Mouse (Mus musculus) lung, postnatal 25 days (tissue): Measurements from ENCODE around the gene Tns4.

Experiments
- DNase-seq: peaks from one replicate; pipeline ENCODE4 v3.0.0; 2022; ENCODE audit warnings: low spot score

Tns4 gene

GRCm38 (mm10) chr11:99089077-99089601 lies at the start of gene Tns4:
Tns4 (minus strand) TSS chr11:99089306.
- no peak for DNase-seq

GRCm38 (mm10) chr11:99137385-99137784 lies 48.3 kb upstream of the Tns4 start:
- DNase-seq, result no peak

GRCm38 (mm10) chr11:99136961-99137360 lies 47.9 kb upstream of the Tns4 start:
- DNase-seq, result no peak

GRCm38 (mm10) chr11:99136361-99136760 lies 47.3 kb upstream of the Tns4 start:
- peak; percentile 54 for DNase-seq

- DNase-seq, result no peak
Observed at GRCm38 (mm10) chr11:99135047-99135440, 45.9 kb upstream of the Tns4 start.

GRCm38 (mm10) chr11:99134266-99135046 lies 45.4 kb upstream of the Tns4 start:
- no peak for DNase-seq

- no peak for DNase-seq
Observed at GRCm38 (mm10) chr11:99133285-99133897, 44.3 kb upstream of the Tns4 start.

- DNase-seq, result no peak
Observed at GRCm38 (mm10) chr11:99132091-99132730, 43.1 kb upstream of the Tns4 start.

GRCm38 (mm10) chr11:99131463-99131840 lies 42.3 kb upstream of the Tns4 start:
- no peak for DNase-seq

GRCm38 (mm10) chr11:99130736-99131462 lies 41.8 kb upstream of the Tns4 start:
- no peak for DNase-seq

GRCm38 (mm10) chr11:99129287-99129686 lies 40.2 kb upstream of the Tns4 start:
- DNase-seq, result no peak

GRCm38 (mm10) chr11:99127785-99128682 lies 38.9 kb upstream of the Tns4 start:
- peak; percentile 80 for DNase-seq

GRCm38 (mm10) chr11:99126482-99127253 lies 37.6 kb upstream of the Tns4 start:
- peak; percentile 76 for DNase-seq

- DNase-seq, result no peak
Observed at GRCm38 (mm10) chr11:99124635-99125029, 35.5 kb upstream of the Tns4 start.

- DNase-seq, result peak; percentile 75
Observed at GRCm38 (mm10) chr11:99123977-99124634, 35.0 kb upstream of the Tns4 start.

- DNase-seq, result no peak
Observed at GRCm38 (mm10) chr11:99122703-99123102, 33.6 kb upstream of the Tns4 start.

GRCm38 (mm10) chr11:99121218-99121631 lies 32.1 kb upstream of the Tns4 start:
- DNase-seq, result no peak

GRCm38 (mm10) chr11:99120524-99121217 lies 31.6 kb upstream of the Tns4 start:
- DNase-seq, result no peak

- no peak for DNase-seq
Observed at GRCm38 (mm10) chr11:99118963-99119362, 29.9 kb upstream of the Tns4 start.
